Comparison of ENCODE assay signal across 8 mouse cellular contexts in genomic region chr12:107047059-107047531, GRCm38 (mm10).
DNase-seq lines count a peak whose midpoint lies in the region; ATAC-seq and TF ChIP-seq lines count a peak whose summit lies in the region.

No protein-coding gene starts in this region.

- H3K4me3 ChIP-seq in heart, embryonic 10.5 days, result no peak overlapping the region
- no peak overlapping the region for H3K4me3 ChIP-seq in neural tube, embryonic 15.5 days (replicated peaks)
- H3K4me3 ChIP-seq in liver, embryonic 11.5 days (ENCODE audit: low read depth, low read length), result no peak overlapping the region
- no peak overlapping the region for H3K4me3 ChIP-seq in lung, adult 2 months (replicated peaks; ENCODE audit: extremely low read depth, low read depth, low read length)

- H3K9ac ChIP-seq in neural tube, embryonic 15.5 days (replicated peaks), result no peak overlapping the region
- H3K9ac ChIP-seq in liver, embryonic 11.5 days (ENCODE audit: low read depth, low read length), result no peak overlapping the region

- H3K27me3 ChIP-seq in heart, embryonic 10.5 days (ENCODE audit: insufficient read depth, poor library complexity, severe bottlenecking), result no peaks in the 10 kb centered on the region
- H3K27me3 ChIP-seq in neural tube, embryonic 15.5 days (replicated peaks), result no peaks in the 10 kb centered on the region
- H3K27me3 ChIP-seq in liver, embryonic 11.5 days (replicated peaks; ENCODE audit: control insufficient read depth, insufficient read depth, low read length), result no peaks in the 10 kb centered on the region

- H3K9me3 ChIP-seq in heart, embryonic 10.5 days, result no peaks in the 10 kb centered on the region
- no peaks in the 10 kb centered on the region for H3K9me3 ChIP-seq in neural tube, embryonic 15.5 days (replicated peaks)
- no peaks in the 10 kb centered on the region for H3K9me3 ChIP-seq in liver, embryonic 11.5 days (ENCODE audit: control insufficient read depth, low read length)

- no peak overlapping the region for H3K27ac ChIP-seq in heart, embryonic 10.5 days
- no peak overlapping the region for H3K27ac ChIP-seq in neural tube, embryonic 15.5 days (replicated peaks)
- H3K27ac ChIP-seq in liver, embryonic 11.5 days (ENCODE audit: low read depth, low read length), result no peak overlapping the region

- DNase-seq in heart, adult 11 months, result peak; percentile 77
- no peak for DNase-seq in heart, embryonic 10.5 days (ENCODE audit: low spot score)
- DNase-seq in CD4-positive, CD25-positive, alpha-beta regulatory T cell, adult 2 months (ENCODE audit: low read depth, low spot score), result peak; percentile 78
- DNase-seq in cerebellum, adult 9-10 months, result peak; percentile 36
- no peak for DNase-seq in gastrocnemius, postnatal 25 days
- DNase-seq in liver, embryonic 11.5 days (ENCODE audit: low spot score), result no peak
- no peak for DNase-seq in lung, adult 2 months

- no peak for TF ChIP-seq POLR2A in lung, adult 2 months (IDR thresholded peaks at IDR 0.05; ENCODE audit: borderline replicate concordance, extremely low read depth, low read depth, low read length)

- 65% methylated on average over 13 of the region's 13 CpGs for WGBS in heart, embryonic 10.5 days
- WGBS in neural tube, embryonic 15.5 days, result 62% methylated on average over 13 of the region's 13 CpGs
- 65% methylated on average over 13 of the region's 13 CpGs for WGBS in liver, embryonic 11.5 days
- 67% methylated on average over 13 of the region's 13 CpGs for WGBS in lung, adult 2 months

- TF ChIP-seq CTCF in lung, adult 2 months (IDR thresholded peaks at IDR 0.05; ENCODE audit: insufficient read depth, low read length), result no peak

- peak overlapping the region; percentile 15; the same call in 1 of the 2 replicates for H3K4me2 ChIP-seq in neural tube, embryonic 15.5 days
- H3K4me2 ChIP-seq in liver, embryonic 11.5 days, result no peak overlapping the region

- no peak for ATAC-seq in neural tube, embryonic 15.5 days (ENCODE audit: low FRiP score)
- ATAC-seq in liver, embryonic 11.5 days (replicated peaks; ENCODE audit: low FRiP score), result no peak

- H3K36me3 ChIP-seq in heart, embryonic 10.5 days, result no peaks in the 10 kb centered on the region
- H3K36me3 ChIP-seq in neural tube, embryonic 15.5 days, result no peaks in the 10 kb centered on the region
- no peaks in the 10 kb centered on the region for H3K36me3 ChIP-seq in liver, embryonic 11.5 days (ENCODE audit: control insufficient read depth, insufficient read depth, low read length)

- H3K4me1 ChIP-seq in heart, embryonic 10.5 days, result no peaks in the 10 kb centered on the region
- peaks cover 9% of the 10 kb centered on the region for H3K4me1 ChIP-seq in neural tube, embryonic 15.5 days
- no peaks in the 10 kb centered on the region for H3K4me1 ChIP-seq in liver, embryonic 11.5 days (replicated peaks; ENCODE audit: control insufficient read depth, insufficient read depth, low read length)
- no peaks in the 10 kb centered on the region for H3K4me1 ChIP-seq in lung, adult 2 months (ENCODE audit: control insufficient read depth, insufficient read depth, low read length)

Comparison
In these comparisons a context has a peak if more than half of its experiments do, and no peak if none do; other contexts are left out.
1. DNase-seq: peak in heart, adult 11 months (single experiment), CD4-positive, CD25-positive, alpha-beta regulatory T cell, adult 2 months (single experiment) and cerebellum, adult 9-10 months (single experiment); none in heart, embryonic 10.5 days (single experiment), gastrocnemius, postnatal 25 days (single experiment), liver, embryonic 11.5 days (single experiment) and lung, adult 2 months (single experiment).